Mouse (Mus musculus) MEL (cell line): ENCODE data around the gene Rcan1. TPM values are rescaled to one million over a fixed set of nuclear protein-coding genes. Genes with fewer than 3 reads are reported as not detected.

Experiments used
- DNase-seq: peaks from one replicate; pipeline ENCODE4 v3.0.0; 2011; ENCODE audit warnings: low read depth, low spot score
- H3K27ac ChIP-seq: 2 replicates; pipeline ENCODE4 v1.5.1; 2012; ENCODE audit warnings: low read depth, mild to moderate bottlenecking, control low read depth, low read length, moderate library complexity; ENCODE audit not compliant: control insufficient read depth
- H3K27me3 ChIP-seq, 2 experiments: fragments of 150-350 bp in 1 of 2; sonication (generic) in 1 of 2; 2 replicates each; pipeline ENCODE4 v1.6.1; 2012; ENCODE audit warnings: low read length in 2 of 2, mild to moderate bottlenecking in 2 of 2, improper control_type of control experiment in 1 of 2, moderate library complexity in 1 of 2; ENCODE audit not compliant: insufficient read depth in 2 of 2, control insufficient read depth in 1 of 2
- H3K36me3 ChIP-seq, 2 experiments: 2 replicates each; pipeline ENCODE4 v1.6.1; 2012 to 2014; ENCODE audit warnings: low read length in 2 of 2, improper control_type of control experiment in 1 of 2, inconsistent platforms in 1 of 2, mild to moderate bottlenecking in 1 of 2; ENCODE audit not compliant: insufficient read depth in 2 of 2, control insufficient read depth in 1 of 2
- H3K4me1 ChIP-seq, 2 experiments: fragments of 150-350 bp in 1 of 2; sonication (generic) in 1 of 2; 2 replicates each; pipeline ENCODE4 v1.6.1; 2012; ENCODE audit warnings: low read length in 2 of 2, improper control_type of control experiment in 1 of 2, mild to moderate bottlenecking in 1 of 2; ENCODE audit not compliant: insufficient read depth in 2 of 2, control insufficient read depth in 1 of 2
- H3K4me3 ChIP-seq, 2 experiments: fragments of 150-350 bp in 1 of 2; sonication (generic) in 1 of 2; 2 replicates each; pipeline ENCODE4 v1.5.1; 2012; ENCODE audit warnings: low read depth in 2 of 2, low read length in 2 of 2, mild to moderate bottlenecking in 2 of 2, moderate library complexity in 2 of 2, control low read depth in 1 of 2, improper control_type of control experiment in 1 of 2; ENCODE audit not compliant: control insufficient read depth in 1 of 2, insufficient read depth in 1 of 2
- H3K79me2 ChIP-seq: 2 replicates; pipeline ENCODE4 v1.6.1; 2012; ENCODE audit warnings: mild to moderate bottlenecking, low read length, moderate library complexity; ENCODE audit not compliant: control insufficient read depth, poor library complexity, insufficient read depth
- H3K9ac ChIP-seq: 2 replicates; pipeline ENCODE4 v1.6.1; 2012; ENCODE audit warnings: low read depth, mild to moderate bottlenecking, control low read depth, low read length, moderate library complexity; ENCODE audit not compliant: control insufficient read depth, poor library complexity, severe bottlenecking
- H3K9me3 ChIP-seq: fragments of 150-350 bp; sonication (generic); replicated peaks from 2 replicates; pipeline ENCODE4 v1.6.1; 2012; ENCODE audit warnings: mild to moderate bottlenecking, low read length, improper control_type of control experiment, moderate library complexity; ENCODE audit not compliant: insufficient read depth
- BHLHE40 ChIP-seq: IDR thresholded peaks from 2 replicates; pipeline ENCODE4 v1.6.1; 2012; ENCODE audit warnings: low read depth, mild to moderate bottlenecking, inconsistent platforms, low read length, improper control_type of control experiment, borderline replicate concordance
- CHD2 ChIP-seq: IDR thresholded peaks from 2 replicates; pipeline ENCODE4 v1.6.1; 2011; ENCODE audit warnings: low read length, improper control_type of control experiment
- ELF1 ChIP-seq: IDR thresholded peaks from 2 replicates; pipeline ENCODE4 v1.6.1; 2014; ENCODE audit warnings: low read depth, mild to moderate bottlenecking, inconsistent platforms, low read length, improper control_type of control experiment, moderate library complexity
- ETS1 ChIP-seq: IDR thresholded peaks from 2 replicates; pipeline ENCODE4 v1.6.1; 2012; ENCODE audit warnings: low read depth, mild to moderate bottlenecking, inconsistent platforms, low read length, improper control_type of control experiment, moderate library complexity
- GABPA ChIP-seq: IDR thresholded peaks from 2 replicates; pipeline ENCODE4 v1.6.1; 2012; ENCODE audit warnings: low read depth, mild to moderate bottlenecking, inconsistent platforms, low read length, improper control_type of control experiment, moderate library complexity
- KAT2A ChIP-seq: conservative IDR thresholded peaks from 2 replicates; pipeline ENCODE4 v1.6.1; 2012; ENCODE audit warnings: low read depth, low read length, improper control_type of control experiment, inconsistent platforms
- MAFK ChIP-seq: IDR thresholded peaks from 2 replicates; pipeline ENCODE4 v1.6.1; 2011; ENCODE audit warnings: low read depth, mild to moderate bottlenecking, low read length, improper control_type of control experiment, borderline replicate concordance
- MAZ ChIP-seq: IDR thresholded peaks from 2 replicates; pipeline ENCODE4 v1.6.1; 2012; ENCODE audit warnings: low read depth, mild to moderate bottlenecking, inconsistent platforms, low read length, improper control_type of control experiment
- MXI1 ChIP-seq: IDR thresholded peaks from 2 replicates; pipeline ENCODE4 v1.6.1; 2011; ENCODE audit warnings: mild to moderate bottlenecking, low read depth, low read length, improper control_type of control experiment
- MYB ChIP-seq: IDR thresholded peaks from 2 replicates; pipeline ENCODE4 v1.6.1; 2011; ENCODE audit warnings: mild to moderate bottlenecking, low read depth, low read length, improper control_type of control experiment
- MYC ChIP-seq: IDR thresholded peaks from 2 replicates; pipeline ENCODE4 v1.6.1; 2011; ENCODE audit warnings: low read depth, mild to moderate bottlenecking, low read length, improper control_type of control experiment, moderate library complexity
- NELFE ChIP-seq: IDR thresholded peaks from 2 replicates; pipeline ENCODE4 v1.6.1; 2011; ENCODE audit warnings: low read depth, low read length, improper control_type of control experiment
- NRF1 ChIP-seq: IDR thresholded peaks from 2 replicates; pipeline ENCODE4 v1.6.1; 2014; ENCODE audit warnings: low read depth, mild to moderate bottlenecking, inconsistent platforms, low read length, improper control_type of control experiment, moderate library complexity; ENCODE audit not compliant: poor library complexity, insufficient read depth, severe bottlenecking
- POLR2AphosphoS5 ChIP-seq: IDR thresholded peaks from 2 replicates; pipeline ENCODE4 v1.6.1; 2012; ENCODE audit warnings: low read depth, borderline replicate concordance, mild to moderate bottlenecking, inconsistent platforms, low read length, moderate library complexity, mixed read lengths
- RAD21 ChIP-seq: IDR thresholded peaks from 2 replicates; pipeline ENCODE4 v1.6.1; 2011; ENCODE audit warnings: mild to moderate bottlenecking, low read depth, low read length, improper control_type of control experiment
- TAL1 ChIP-seq: IDR thresholded peaks from 2 replicates; pipeline ENCODE4 v1.6.1; 2012; ENCODE audit warnings: mild to moderate bottlenecking, inconsistent platforms, low read length, moderate library complexity, mixed read lengths
- UBTF ChIP-seq: IDR thresholded peaks from 2 replicates; pipeline ENCODE4 v1.6.1; 2012; ENCODE audit warnings: low read depth, mild to moderate bottlenecking, inconsistent platforms, low read length, improper control_type of control experiment, moderate library complexity, borderline replicate concordance; ENCODE audit not compliant: insufficient read depth
- ZKSCAN1 ChIP-seq: IDR thresholded peaks from 2 replicates; pipeline ENCODE4 v1.6.1; 2012; ENCODE audit warnings: low read depth, mild to moderate bottlenecking, inconsistent platforms, low read length, improper control_type of control experiment, moderate library complexity
- ZMIZ1 ChIP-seq: IDR thresholded peaks from 2 replicates; pipeline ENCODE4 v1.6.1; 2012; ENCODE audit warnings: low read depth, mild to moderate bottlenecking, inconsistent platforms, low read length, improper control_type of control experiment, moderate library complexity
- ZNF384 ChIP-seq: IDR thresholded peaks from 2 replicates; pipeline ENCODE4 v1.6.1; 2012; ENCODE audit warnings: low read depth, mild to moderate bottlenecking, inconsistent platforms, low read length, improper control_type of control experiment
- polyA plus RNA-seq, 2 experiments: library from polyadenylated mRNA; stranded (reverse) in 1 of 2; unstranded in 1 of 2; fragments of >175 nt in 1 of 2; fragments of >200 nt in 1 of 2; gene quantifications; 2 replicates each; pipeline versions ENCODE4 v1.2.1 to v1.2.4; 2012; ENCODE audit warnings: low replicate concordance in 2 of 2, low read depth in 1 of 2; ENCODE audit not compliant: insufficient read length in 2 of 2, insufficient read depth in 1 of 2, missing spikeins in 1 of 2
- total RNA-seq: library from RNA; depleted of rRNA; stranded (reverse); fragments of 300-350 nt; gene quantifications from 2 replicates; pipeline ENCODE4 v1.2.3, GENCODE M21; 2012

Rcan1 gene
- total and polyA plus RNA-seq, 3 experiments, result 9.5 to 14.6 TPM; not detected in 1

GRCm38 (mm10) chr16:92439775-92440174, 30.9 kb downstream of the Rcan1 start:
- Histone ChIP-seq H3K27ac (no peak overlapping the region), H3K4me3 (no peak overlapping the region), H3K4me1 (peaks cover 0 to 14% of the 10 kb centered on the region in 2 experiments; a peak in 2 of 4 replicates), H3K36me3 (peaks cover 0 to 6% of the 10 kb centered on the region in 2 experiments; a peak in 2 of 4 replicates), H3K79me2 (no peaks in the 10 kb centered on the region), H3K9ac (no peak overlapping the region), H3K9me3 (no peaks in the 10 kb centered on the region), H3K27me3 (no peaks in the 10 kb centered on the region)
- TF ChIP-seq KAT2A (no peak), GABPA (no peak)
- no peak for DNase-seq

DNA sequence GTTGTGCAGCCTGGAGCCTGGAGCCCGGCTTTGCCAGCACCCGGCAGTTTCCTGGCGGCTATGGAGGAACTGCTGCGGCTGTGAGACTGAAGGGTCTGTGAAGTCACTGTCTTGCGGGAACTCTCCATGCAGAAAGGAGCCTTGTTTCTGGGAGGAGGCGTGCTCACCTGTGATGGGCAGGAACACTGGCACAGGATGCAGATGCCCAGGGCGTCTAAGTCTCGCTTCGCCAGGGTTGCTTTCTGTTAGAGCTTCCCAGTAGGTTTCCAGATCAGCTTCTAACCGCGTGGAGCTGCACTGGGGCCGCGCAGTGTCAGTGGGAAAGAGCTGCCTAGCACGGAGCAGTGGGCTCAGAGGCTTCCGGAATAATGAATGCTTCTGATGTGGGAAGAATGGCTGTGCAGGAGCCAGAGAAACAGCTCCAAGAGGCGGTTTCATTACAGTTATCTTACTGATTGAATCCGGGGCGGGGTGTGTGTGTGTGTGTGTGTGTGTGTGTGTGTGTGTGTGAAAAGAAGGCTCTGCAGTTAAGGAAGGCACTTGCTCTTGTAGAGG, 35.2 kb downstream of the Rcan1 start:
- TF ChIP-seq ZKSCAN1, result no peak
- no peak for TF ChIP-seq BHLHE40
- TF ChIP-seq GABPA, result no peak
- TF ChIP-seq NRF1, result no peak
- no peak for TF ChIP-seq MYB
- TF ChIP-seq MAFK, result no peak
- TF ChIP-seq RAD21, result no peak
- no peak for TF ChIP-seq POLR2AphosphoS5
- TF ChIP-seq UBTF, result no peak
- TF ChIP-seq ZNF384, result no peak
- no peak for TF ChIP-seq KAT2A
- no peak for TF ChIP-seq ELF1
- TF ChIP-seq TAL1, result no peak
- no peak for TF ChIP-seq CHD2
- TF ChIP-seq ZMIZ1, result no peak
- no peak for TF ChIP-seq NELFE
- TF ChIP-seq ETS1, result no peak
- TF ChIP-seq MXI1, result no peak
- TF ChIP-seq MAZ, result no peak
- no peak for TF ChIP-seq MYC
- TF ChIP-seq, all 39 proteins: peak for 0
- Histone ChIP-seq H3K4me3 (no peak overlapping the region), H3K27ac (no peak overlapping the region), H3K9me3 (no peaks in the 10 kb centered on the region), H3K9ac (no peak overlapping the region), H3K36me3 (peaks cover 0 to 6% of the 10 kb centered on the region in 2 experiments; a peak in 2 of 4 replicates), H3K4me1 (peaks cover 2 to 8% of the 10 kb centered on the region in 2 experiments; a peak in 2 of 4 replicates), H3K79me2 (no peaks in the 10 kb centered on the region), H3K27me3 (no peaks in the 10 kb centered on the region)
- DNase-seq, result no peak
